Mouse (Mus musculus): Measurements from ENCODE around the gene Npb.
"Not testable (repeated sequence)": the region's sequence is repeated elsewhere in the genome, so short reads cannot be mapped to it uniquely, and the experiment has no call there.

Npb gene

GRCm38 (mm10) chr11:120580190-120580589 is 28.1 kb upstream of the Npb start:
- DNase-seq, result no peak

GRCm38 (mm10) chr11:120580871-120581331 is 27.4 kb upstream of the Npb start:
- no peak for DNase-seq

- DNase-seq, result peak; percentile 92
Observed at GRCm38 (mm10) chr11:120581490-120582267, 26.6 kb upstream of the Npb start, which contains the start of gene Arhgdia. TSS of gene Arhgdia (minus strand) at chr11:120581624.

GRCm38 (mm10) chr11:120582268-120582981 is 25.9 kb upstream of the Npb start:
- DNase-seq, result no peak

- DNase-seq, result not testable (repeated sequence)
Observed at GRCm38 (mm10) chr11:120582982-120583293, 25.3 kb upstream of the Npb start.

- DNase-seq, result no peak
Observed at GRCm38 (mm10) chr11:120583937-120584336, 24.3 kb upstream of the Npb start.

- no peak for DNase-seq
Observed at GRCm38 (mm10) chr11:120588531-120588930, 19.7 kb upstream of the Npb start.

GRCm38 (mm10) chr11:120597240-120598235 is 10.7 kb upstream of the Npb start:
- DNase-seq, result no peak

GRCm38 (mm10) chr11:120598283-120598989 is 9.8 kb upstream of the Npb start, which contains the start of the genes Alyref and Anapc11:
TSS of gene Alyref (minus strand) at chr11:120598365.
TSS of gene Anapc11 (plus strand) at chr11:120598421.
- DNase-seq, result peak; percentile 96

- no peak for DNase-seq
Observed at GRCm38 (mm10) chr11:120598990-120599549, 9.2 kb upstream of the Npb start.

- no peak for DNase-seq
Observed at GRCm38 (mm10) chr11:120600716-120601115, 7.6 kb upstream of the Npb start.

- no peak for DNase-seq
Observed at GRCm38 (mm10) chr11:120603545-120603944, 4.7 kb upstream of the Npb start.

GRCm38 (mm10) chr11:120605667-120606066 is 2.6 kb upstream of the Npb start:
- DNase-seq, result no peak

- DNase-seq, result no peak
Observed at GRCm38 (mm10) chr11:120606764-120607163, 1.5 kb upstream of the Npb start.

- no peak for DNase-seq
Observed at GRCm38 (mm10) chr11:120609250-120609649, 973 bp downstream of the Npb start.

GRCm38 (mm10) chr11:120610477-120611046 is 2.3 kb downstream of the Npb start:
- no peak for DNase-seq

- no peak for DNase-seq
Observed at GRCm38 (mm10) chr11:120612763-120613162, 4.5 kb downstream of the Npb start.

- no peak for DNase-seq
Observed at GRCm38 (mm10) chr11:120613481-120613972, 5.2 kb downstream of the Npb start.

GRCm38 (mm10) chr11:120613976-120614375 is 5.7 kb downstream of the Npb start:
- DNase-seq, result no peak

GRCm38 (mm10) chr11:120615167-120615566 is 6.9 kb downstream of the Npb start:
- no peak for DNase-seq

- DNase-seq, result no peak
Observed at GRCm38 (mm10) chr11:120615606-120616203, 7.4 kb downstream of the Npb start.

Measured in right cerebral cortex, adult 18-20 months (tissue).